Mouse (Mus musculus) liver, embryonic 14.5 days (tissue): Measurements from ENCODE around the gene Rab25. TPM values are rescaled to one million over a fixed set of nuclear protein-coding genes. Genes with fewer than 3 reads are reported as not detected.
"Not testable (repeated sequence)": the region's sequence is repeated elsewhere in the genome, so short reads cannot be mapped to it uniquely, and the experiment has no call there.

Source experiments
- ATAC-seq: fragments of 200-750 bp; cut with Nextera tagmentation; 2 replicates; pipeline ENCODE4 v1.8.0; 2017; ENCODE audit warnings: moderate number of reproducible peaks, mild to moderate bottlenecking, moderate library complexity; ENCODE audit not compliant: insufficient read depth
- DNase-seq, 3 experiments: peaks; one replicate each; pipeline ENCODE4 v3.0.0-alpha.2; 2012 to 2013; ENCODE audit warnings: low read depth in 3 of 3, low spot score in 3 of 3
- H3K27ac ChIP-seq: fragments of 300-500 bp; sonication (generic); 2 replicates; pipeline ENCODE4 v1.5.1; 2014; ENCODE audit warnings: moderate library complexity, mild to moderate bottlenecking, control low read depth, inconsistent platforms
- H3K27me3 ChIP-seq: fragments of 300-500 bp; sonication (generic); 2 replicates; pipeline ENCODE4 v1.6.1; 2014; ENCODE audit warnings: mild to moderate bottlenecking, low read length, moderate library complexity; ENCODE audit not compliant: control insufficient read depth, insufficient read depth
- H3K36me3 ChIP-seq: fragments of 300-500 bp; sonication (generic); replicated peaks from 2 replicates; pipeline ENCODE4 v1.6.1; 2014; ENCODE audit warnings: low read depth; ENCODE audit not compliant: control insufficient read depth, insufficient read depth
- H3K4me1 ChIP-seq, 2 experiments: fragments of 200-500 bp in 1 of 2; fragments of 300-500 bp in 1 of 2; sonication (generic) in 1 of 2; replicated peaks; 2 replicates each; pipeline ENCODE4 v1.6.1; 2012 to 2014; ENCODE audit warnings: antibody characterized with exemption in 1 of 2, inconsistent platforms in 1 of 2, low read length in 1 of 2; ENCODE audit not compliant: control insufficient read depth in 2 of 2, insufficient read depth in 2 of 2
- H3K4me2 ChIP-seq: fragments of 300-500 bp; sonication (generic); 2 replicates; pipeline ENCODE4 v1.6.1; 2014; ENCODE audit warnings: low read depth, mild to moderate bottlenecking, control low read depth, moderate library complexity
- H3K4me3 ChIP-seq, 2 experiments: fragments of 200-500 bp in 1 of 2; fragments of 300-500 bp in 1 of 2; sonication (generic) in 1 of 2; 2 replicates each; pipeline ENCODE4 v1.5.1; 2012 to 2014; ENCODE audit warnings: low read depth in 2 of 2, low read length in 2 of 2, mild to moderate bottlenecking in 2 of 2, control low read depth in 1 of 2, inconsistent platforms in 1 of 2, moderate library complexity in 1 of 2; ENCODE audit not compliant: insufficient read depth in 1 of 2
- H3K9ac ChIP-seq: fragments of 300-500 bp; sonication (generic); replicated peaks from 2 replicates; pipeline ENCODE4 v1.6.1; 2014; ENCODE audit warnings: mild to moderate bottlenecking, control low read depth, moderate library complexity
- H3K9me3 ChIP-seq: fragments of 300-500 bp; sonication (generic); 2 replicates; pipeline ENCODE4 v1.6.1; 2016; ENCODE audit warnings: low read length, mixed read lengths; ENCODE audit not compliant: control insufficient read depth
- CTCF ChIP-seq: IDR thresholded peaks from 2 replicates; pipeline ENCODE4 v1.5.1; 2016; ENCODE audit warnings: antibody characterized with exemption, low read depth, control low read depth
- EP300 ChIP-seq: IDR thresholded peaks from 2 replicates; pipeline ENCODE4 v1.6.1; 2016; ENCODE audit warnings: antibody characterized with exemption, low read depth
- WGBS: fragments of 180-500 bp; shearing (Covaris S2); extraction: QIAGEN DNeasy Blood & Tissue Kit; methylation state at CpG from one replicate; pipeline ENCODE4 v1.1.7; 2014; ENCODE audit not compliant: insufficient replicate concordance; 5-methylcytosine and 5-hydroxymethylcytosine counted together
- polyA plus RNA-seq, 2 experiments: library from polyadenylated mRNA; depleted of rRNA in 1 of 2; stranded (reverse) in 1 of 2; unstranded in 1 of 2; fragments of >200 nt; fragmentation: Nextera tagmentation in 1 of 2; extraction: Ambion mirVana in 1 of 2; gene quantifications; 2 replicates each; pipeline versions ENCODE4 v1.2.1 to v1.2.3; 2012 to 2014

Gene Rab25
- polyA plus RNA-seq, 2 experiments: 0.25 to 0.52 TPM

DNA sequence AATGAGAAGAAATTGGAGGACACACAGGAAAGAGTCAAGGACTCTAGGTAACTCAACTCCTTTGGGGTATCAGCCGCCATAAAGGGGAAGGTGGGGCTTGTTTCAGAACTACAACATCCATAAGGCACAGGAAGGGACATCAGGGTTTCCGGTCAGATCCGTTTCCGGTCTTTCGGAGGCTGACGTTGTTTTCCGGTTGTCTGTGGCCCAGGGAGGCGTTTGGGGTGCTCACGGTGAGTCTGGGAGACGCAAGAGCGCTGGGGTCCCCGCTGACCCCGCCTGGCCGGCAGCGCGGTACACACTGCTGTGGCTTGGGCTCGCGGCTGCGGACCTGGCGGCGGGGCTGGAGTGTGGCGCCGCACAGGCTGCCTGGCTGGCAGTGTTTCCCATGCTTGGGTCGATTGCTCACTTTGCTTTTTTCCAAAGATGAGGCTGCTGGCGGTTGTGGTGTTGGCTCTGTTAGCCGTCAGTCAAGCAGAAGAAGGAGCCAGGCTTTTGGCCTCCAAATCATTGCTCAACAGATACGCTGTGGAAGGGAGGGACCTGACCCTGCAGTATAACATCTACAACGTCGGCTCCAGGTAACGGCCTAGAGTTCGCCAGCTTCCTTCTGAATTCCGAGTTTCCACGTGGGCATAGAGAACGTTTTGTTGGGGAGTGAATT lies 31.5 kb upstream of the Rab25 start:
- peak; percentile 83 for ATAC-seq
- H3K9ac ChIP-seq: peak overlapping the region; percentile 95
- H3K9me3 ChIP-seq: no peaks in the 10 kb centered on the region
- H3K4me3 ChIP-seq: peak overlapping the region; percentile 90 to 97
- no peak for TF ChIP-seq EP300
- no peak for TF ChIP-seq CTCF
- no peaks in the 10 kb centered on the region for H3K27me3 ChIP-seq
- H3K4me2 ChIP-seq: peak overlapping the region; percentile 86
- under 1% methylated on average over 34 of the region's 34 CpGs for WGBS
- DNase-seq: peak; percentile 76 to 77 (median 76)
- H3K27ac ChIP-seq: peak overlapping the region; percentile 65
- H3K4me1 ChIP-seq: peaks cover 8 to 13% of the 10 kb centered on the region in 2 experiments; a peak in 3 of 4 replicates
- H3K36me3 ChIP-seq: peaks cover 11% of the 10 kb centered on the region

DNA sequence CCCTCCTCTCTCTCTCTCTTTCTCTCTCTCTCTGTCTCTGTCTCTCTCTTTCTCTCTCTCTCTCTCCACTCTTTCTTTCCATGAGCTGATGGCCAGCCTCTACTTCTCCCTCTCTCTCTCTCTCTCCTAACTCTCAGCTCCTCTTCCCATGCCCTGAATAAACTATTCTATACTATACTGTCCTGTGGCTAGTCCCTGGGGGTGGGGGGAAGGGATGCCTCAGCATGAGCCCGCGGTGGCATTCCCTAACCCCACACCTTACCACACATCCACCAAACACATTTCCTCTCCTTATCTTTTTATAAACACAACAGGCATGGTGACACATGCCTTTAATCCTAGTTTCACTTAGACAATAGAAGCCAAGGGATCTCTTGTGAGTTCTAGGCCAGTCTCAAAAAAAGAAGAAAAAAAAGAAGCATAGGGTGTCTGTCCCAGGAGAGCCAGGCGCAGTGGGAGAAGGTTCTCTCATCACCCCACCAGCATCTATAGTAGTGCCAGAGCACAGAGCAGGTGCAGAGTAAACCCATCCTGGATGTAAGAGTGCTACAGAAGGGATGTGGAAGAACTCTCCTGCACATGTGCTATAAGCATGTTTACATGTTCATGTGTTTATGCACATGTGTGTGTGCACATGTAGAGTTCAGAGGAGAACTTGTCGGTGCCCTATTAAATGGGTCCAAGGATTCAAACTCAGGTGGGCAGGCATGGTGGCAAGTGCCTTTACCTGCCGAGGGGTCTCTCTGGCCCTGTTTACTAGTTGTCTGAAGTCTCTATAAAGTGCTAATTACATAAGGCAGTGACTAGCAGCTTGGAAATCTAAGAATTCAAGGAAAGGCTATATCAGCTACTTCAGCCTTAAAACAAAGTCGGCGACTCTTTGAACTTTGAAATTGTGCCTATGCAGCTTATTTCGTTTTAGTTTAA lies 30.7 kb upstream of the Rab25 start:
- H3K9me3 ChIP-seq: no peaks in the 10 kb centered on the region
- no peaks in the 10 kb centered on the region for H3K27me3 ChIP-seq
- ATAC-seq: peak; percentile 9; the same call in 1 of the 2 replicates
- peaks cover 8 to 13% of the 10 kb centered on the region in 2 experiments; a peak in 3 of 4 replicates for H3K4me1 ChIP-seq
- TF ChIP-seq CTCF (no peak), EP300 (no peak)
- H3K36me3 ChIP-seq: peaks cover 11% of the 10 kb centered on the region
- 35% methylated on average over 8 of the region's 8 CpGs for WGBS
- no peak for DNase-seq
- H3K4me2 ChIP-seq: peak overlapping the region; percentile 86
- H3K4me3 ChIP-seq: peak overlapping the region; percentile 90 to 97; a peak in 3 of 4 replicates
- H3K9ac ChIP-seq: peak overlapping the region; percentile 95; the same call in 1 of the 2 replicates
- no peak overlapping the region for H3K27ac ChIP-seq

DNA sequence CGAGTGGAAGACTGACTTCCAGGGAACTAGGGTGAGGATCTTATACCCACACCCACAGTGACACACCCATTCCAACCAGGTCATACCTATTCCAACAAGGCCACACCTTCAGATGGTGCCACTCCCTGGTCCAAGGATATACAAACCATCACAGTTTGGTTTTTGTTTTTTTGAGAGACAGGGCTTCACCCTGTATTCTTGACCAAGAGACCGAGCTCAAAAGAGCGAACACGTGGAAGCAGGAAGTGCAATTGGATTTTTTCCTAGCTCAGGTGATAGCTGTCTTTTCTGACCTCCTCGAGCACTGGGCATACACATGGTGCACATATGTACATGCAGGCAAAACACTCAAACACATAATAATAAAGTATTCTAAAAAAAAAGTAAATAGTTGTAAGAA lies 29.7 kb upstream of the Rab25 start:
- not testable (repeated sequence) for DNase-seq, H3K4me3 ChIP-seq, H3K4me2 ChIP-seq, H3K9me3 ChIP-seq, H3K27me3 ChIP-seq, H3K36me3 ChIP-seq, ATAC-seq, H3K9ac ChIP-seq, H3K27ac ChIP-seq
- H3K4me1 ChIP-seq: peaks cover 8 to 13% of the 10 kb centered on the region in 2 experiments; a peak in 3 of 4 replicates
- 73% methylated on average over 5 of the region's 5 CpGs for WGBS

DNA sequence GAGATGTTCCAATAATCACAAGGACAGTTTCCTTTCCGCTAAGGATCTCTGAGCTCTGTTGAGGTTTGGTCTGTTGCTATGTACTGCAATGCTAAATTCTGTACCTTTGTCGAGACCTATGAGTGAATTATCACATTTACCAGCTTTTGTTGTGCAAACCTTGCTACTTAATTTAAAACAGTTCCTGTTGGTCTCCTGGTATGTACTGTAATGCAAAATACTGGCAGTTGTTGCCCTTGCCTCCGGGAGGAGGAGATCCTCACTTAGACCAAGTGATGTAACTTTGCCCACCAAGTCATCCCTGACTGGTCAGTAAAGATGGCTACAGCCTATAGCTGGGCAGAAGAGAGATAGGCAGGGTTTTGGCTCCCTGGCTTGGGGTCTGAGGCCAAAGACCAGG lies 27.4 kb upstream of the Rab25 start, which contains the start of gene Ssr2:
Gene Ssr2, plus strand, starts transcription at position 337 of the 400 bp plus-strand sequence.
- no peak within 1 kb of the TSS for H3K4me2 ChIP-seq
- H3K36me3 ChIP-seq: no peaks in the 10 kb centered on the region
- H3K27ac ChIP-seq: no peak within 1 kb of the TSS
- ATAC-seq (no peak), DNase-seq (no peak)
- TF ChIP-seq EP300 (no peak), CTCF (no peak)
- H3K9me3 ChIP-seq: no peaks in the 10 kb centered on the region
- H3K4me1 ChIP-seq: peaks cover 8 to 10% of the 10 kb centered on the region in 2 experiments; a peak in 3 of 4 replicates
- 71% methylated on average over 3 of the region's 3 CpGs for WGBS
- H3K4me3 ChIP-seq: no peak within 1 kb of the TSS
- no peak within 1 kb of the TSS for H3K9ac ChIP-seq
- H3K27me3 ChIP-seq: no peaks in the 10 kb centered on the region

DNA sequence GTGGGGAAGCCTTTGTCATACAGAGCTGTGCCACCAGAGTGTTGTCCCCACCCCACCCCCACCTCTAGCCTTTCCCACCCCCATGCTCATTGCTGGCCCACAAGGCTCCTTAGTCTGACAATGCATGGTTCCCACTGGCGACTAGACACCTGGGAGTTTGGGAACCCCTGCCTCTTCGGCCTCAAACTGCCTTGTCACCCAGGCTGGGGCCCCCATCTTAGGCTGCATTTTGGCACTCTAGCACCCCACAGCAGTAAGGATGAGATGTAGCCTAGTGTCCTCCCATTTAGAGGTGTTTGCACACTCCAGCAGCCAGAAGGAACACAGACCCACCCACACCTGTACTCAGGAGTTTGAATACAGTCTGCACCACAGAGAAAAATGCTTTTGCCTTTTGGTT lies 25.7 kb upstream of the Rab25 start:
- Histone ChIP-seq H3K9ac (no peak overlapping the region), H3K27me3 (no peaks in the 10 kb centered on the region), H3K36me3 (no peaks in the 10 kb centered on the region), H3K9me3 (no peaks in the 10 kb centered on the region), H3K4me1 (peaks cover 3 to 7% of the 10 kb centered on the region in 2 experiments; a peak in 3 of 4 replicates), H3K4me2 (no peak overlapping the region), H3K4me3 (no peak overlapping the region), H3K27ac (no peak overlapping the region)
- 62% methylated on average over 2 of the region's 2 CpGs for WGBS
- ATAC-seq (no peak), DNase-seq (no peak)
- TF ChIP-seq EP300: no peak
- TF ChIP-seq CTCF: no peak
